Mouse (Mus musculus): ENCODE measurements at regions not wholly inside any gene's neighbourhood (a gene's known extent, or its start where the extent isn't known, plus 50 kb on each side); places are given as distances from the start of the nearest gene placed in this dataset.

DNA sequence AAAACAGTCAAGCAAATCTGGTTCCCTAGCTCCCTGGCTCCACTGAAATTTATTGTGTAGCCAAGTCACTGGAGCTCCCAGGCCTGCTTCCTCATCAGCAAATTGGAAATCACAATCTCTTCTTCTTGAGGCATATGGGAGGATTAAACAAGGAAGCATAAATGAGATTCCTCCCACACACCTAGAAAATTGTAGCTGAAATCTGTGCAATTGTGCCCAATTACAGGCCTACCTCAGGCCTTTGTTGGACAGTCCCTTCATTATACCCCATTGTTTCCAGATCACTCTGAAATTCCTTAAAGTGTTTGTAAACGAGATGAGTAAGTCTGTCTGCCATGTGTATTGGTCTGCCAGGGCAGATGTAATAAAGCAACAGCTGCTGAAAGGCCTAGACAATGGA lies 326.8 kb upstream of the Zfp703 start:
- no peak for TF ChIP-seq CTCF (IDR thresholded peaks at IDR 0.05; ENCODE audit: borderline replicate concordance, insufficient read depth, low read depth, low read length)
- TF ChIP-seq POLR2A (IDR thresholded peaks at IDR 0.05; ENCODE audit: borderline replicate concordance, insufficient read depth, low read length) = no peak

Measured in cerebellum, adult 2 months (tissue).